Mouse (Mus musculus): ENCODE measurements around the gene Nagpa.

DNA sequence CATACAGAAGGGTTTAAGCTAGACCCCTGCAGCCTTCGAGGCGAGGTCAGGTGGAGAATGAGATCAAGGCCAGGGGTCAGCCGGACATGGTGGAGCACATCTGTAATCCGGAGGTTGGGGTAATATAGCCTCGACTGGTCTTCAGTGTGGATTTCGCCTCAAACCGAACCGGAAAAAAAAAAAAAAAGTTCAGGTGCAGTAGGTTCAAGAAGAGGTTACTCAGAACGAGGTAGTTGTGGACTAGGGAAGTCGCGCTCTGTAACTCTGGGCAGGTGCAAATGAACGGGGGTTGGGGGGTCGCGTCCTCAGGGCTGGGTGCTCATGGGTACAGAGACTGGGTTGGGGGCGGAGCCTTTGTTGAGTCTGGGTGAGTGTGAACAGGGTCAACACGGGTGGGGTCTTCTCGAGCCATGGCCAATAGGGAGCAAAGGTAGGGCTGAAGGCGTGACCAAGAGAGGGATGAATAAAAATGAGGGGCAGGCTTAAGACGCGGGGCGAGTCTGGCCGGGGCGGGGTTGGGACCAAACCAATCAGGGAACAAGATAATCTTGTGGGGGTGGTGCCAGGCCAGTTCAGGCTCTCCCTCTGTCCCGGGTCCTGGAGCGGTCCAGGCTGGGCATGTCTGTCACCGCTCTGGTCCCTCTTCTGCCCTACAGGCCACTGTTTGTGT is 57.3 kb downstream of the Nagpa start:
- TF ChIP-seq POLR2A (IDR thresholded peaks at IDR 0.05; ENCODE audit: control insufficient read depth, low read depth, low read length): no peak
- TF ChIP-seq CTCF (IDR thresholded peaks at IDR 0.05; ENCODE audit: control insufficient read depth, insufficient read depth, insufficient replicate concordance, low read depth, low read length): no peak
